Mouse (Mus musculus) urinary bladder, postnatal 36 days (tissue): Measurements from ENCODE around the gene 3110082I17Rik.

Experiments used
- DNase-seq, 2 experiments: peaks; one replicate each; pipeline ENCODE4 v3.0.0; 2022; ENCODE audit warnings: low spot score in 2 of 2, mixed read lengths in 1 of 2

Gene 3110082I17Rik

DNA sequence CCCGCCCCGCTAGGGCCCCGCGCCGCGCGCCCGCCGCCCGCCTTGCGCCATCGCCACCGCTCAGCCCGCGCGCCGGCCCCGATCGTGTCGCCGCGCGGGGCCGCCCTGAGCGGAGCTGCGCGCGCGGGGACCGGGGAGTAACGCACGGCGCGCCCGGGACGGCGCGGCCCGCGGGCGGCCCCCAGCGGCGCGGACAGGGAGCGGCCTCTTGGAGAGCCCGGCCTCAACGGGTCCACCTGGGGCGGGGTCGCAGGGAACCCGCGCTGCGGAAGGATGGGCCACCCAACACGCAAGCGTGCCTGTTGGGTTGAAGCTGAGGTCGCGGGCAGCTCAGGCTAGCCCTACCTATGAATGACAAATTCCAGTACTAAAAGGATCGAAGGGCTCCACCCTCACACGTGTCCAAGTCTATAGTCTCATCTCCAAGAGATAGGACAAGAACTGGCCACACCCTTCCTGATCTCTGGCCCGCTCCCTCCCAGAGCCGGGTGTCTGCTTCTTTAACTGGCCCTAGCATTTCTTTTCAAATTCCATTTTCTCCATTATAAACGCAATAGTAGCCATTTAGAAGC is 134.8 kb downstream of the 3110082I17Rik start, which contains the start of gene Adap1:
TSS of gene Adap1 (minus strand) at position 228 of the 572 bp plus-strand sequence.
- DNase-seq = peak; percentile 44 to 54

GRCm38 (mm10) chr5:139324691-139325394 is 135.5 kb downstream of the 3110082I17Rik start:
- peak in 1 of 2 experiments; percentile 48 for DNase-seq

GRCm38 (mm10) chr5:139324045-139324491 is 136.3 kb downstream of the 3110082I17Rik start:
- DNase-seq = no peak

DNA sequence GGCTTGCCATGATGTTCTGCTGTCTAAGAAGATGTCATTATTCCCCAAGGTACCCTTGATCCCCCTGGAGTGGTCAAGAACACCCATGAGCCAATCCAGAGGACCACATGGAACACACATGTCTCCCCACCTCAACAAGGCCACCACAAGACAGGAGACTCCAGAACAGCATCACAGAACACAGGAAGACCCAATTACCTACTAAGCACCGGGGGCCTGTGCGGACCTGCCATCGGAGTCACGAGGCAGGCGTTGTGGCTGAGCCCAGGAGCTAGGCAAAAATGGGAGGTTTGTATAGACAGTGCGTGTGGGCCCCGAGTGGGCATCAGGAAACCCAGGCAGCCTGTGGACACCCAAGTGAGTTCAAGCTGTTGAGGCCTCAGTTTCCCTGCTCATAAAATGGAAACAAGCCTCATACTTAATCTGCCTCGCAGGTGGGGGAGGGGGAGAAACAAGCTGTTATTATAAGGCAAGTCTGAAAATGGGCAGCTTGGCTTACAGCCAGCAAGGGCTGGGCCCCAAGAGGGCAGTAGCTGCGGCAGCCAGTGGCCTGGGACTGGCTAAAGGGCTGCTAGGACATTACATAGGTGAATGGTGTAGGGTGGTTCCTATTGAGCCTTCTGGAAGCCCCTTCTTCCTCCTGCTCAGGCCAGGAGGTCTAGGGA is 136.9 kb downstream of the 3110082I17Rik start:
- peak in 1 of 2 experiments; percentile 52 for DNase-seq

DNA sequence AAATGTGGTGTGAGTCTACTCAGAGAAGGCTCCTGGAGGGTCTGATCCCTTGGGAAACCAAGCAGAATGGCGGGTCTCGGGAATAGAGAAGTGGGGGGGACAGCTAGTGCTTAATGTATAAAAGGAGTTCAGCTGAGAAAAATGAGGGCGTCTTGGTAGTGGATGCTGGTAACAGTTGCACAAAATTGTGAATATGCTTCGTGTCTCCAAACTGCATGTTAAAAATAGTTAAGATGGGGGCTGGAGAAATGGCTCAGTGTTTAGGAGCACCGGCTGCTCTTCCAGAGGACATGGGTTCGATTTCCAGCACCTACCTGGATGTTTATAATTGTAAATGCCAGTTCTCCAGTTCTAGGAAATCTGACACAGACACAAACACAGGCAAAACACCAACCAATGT is 139.0 kb downstream of the 3110082I17Rik start:
- no peak for DNase-seq

- DNase-seq = no peak
Measured at GRCm38 (mm10) chr5:139320424-139320823, 139.9 kb downstream of the 3110082I17Rik start.

DNA sequence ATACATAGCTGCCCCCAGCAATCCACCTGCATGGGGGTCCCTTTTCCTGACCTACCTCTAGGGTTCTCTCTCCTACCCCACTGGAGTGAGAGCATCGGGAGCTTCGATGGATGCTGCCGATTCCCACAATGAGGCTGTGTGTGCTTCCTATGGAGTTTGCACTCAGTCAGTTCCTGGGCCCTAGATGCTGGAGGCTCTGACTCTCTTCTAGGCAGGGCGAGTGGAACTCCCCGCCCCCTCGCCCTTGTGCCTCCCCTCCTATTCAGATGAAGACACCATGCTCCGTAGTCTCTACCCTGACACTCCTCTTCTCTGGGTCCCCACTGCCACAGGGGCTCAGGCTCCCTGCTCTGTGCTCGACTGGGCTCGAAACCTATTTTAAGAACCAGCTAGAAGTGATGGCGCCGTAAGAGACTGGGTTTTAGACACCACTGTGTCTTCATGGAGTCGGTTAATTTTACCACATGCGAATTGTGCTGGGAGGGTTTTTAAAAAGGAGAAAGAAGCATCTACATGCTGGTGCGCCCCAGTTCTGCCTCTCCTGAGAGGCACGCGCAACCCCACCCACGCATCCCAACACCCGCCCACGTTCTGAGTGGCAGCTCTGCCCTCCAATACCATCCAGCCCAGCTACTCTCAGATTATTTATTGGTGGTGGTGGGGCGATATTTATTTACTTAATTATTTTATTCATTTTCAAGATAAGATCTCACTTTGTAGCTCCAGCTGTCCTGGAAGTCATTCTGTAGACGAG is 142.4 kb downstream of the 3110082I17Rik start:
- no peak for DNase-seq

- peak; percentile 70 to 80 for DNase-seq
Measured at GRCm38 (mm10) chr5:139316982-139317675, 143.2 kb downstream of the 3110082I17Rik start.

- DNase-seq = no peak
Measured at GRCm38 (mm10) chr5:139314941-139315642, 145.2 kb downstream of the 3110082I17Rik start.

- DNase-seq = no peak
Measured at GRCm38 (mm10) chr5:139313536-139313935, 146.8 kb downstream of the 3110082I17Rik start.

DNA sequence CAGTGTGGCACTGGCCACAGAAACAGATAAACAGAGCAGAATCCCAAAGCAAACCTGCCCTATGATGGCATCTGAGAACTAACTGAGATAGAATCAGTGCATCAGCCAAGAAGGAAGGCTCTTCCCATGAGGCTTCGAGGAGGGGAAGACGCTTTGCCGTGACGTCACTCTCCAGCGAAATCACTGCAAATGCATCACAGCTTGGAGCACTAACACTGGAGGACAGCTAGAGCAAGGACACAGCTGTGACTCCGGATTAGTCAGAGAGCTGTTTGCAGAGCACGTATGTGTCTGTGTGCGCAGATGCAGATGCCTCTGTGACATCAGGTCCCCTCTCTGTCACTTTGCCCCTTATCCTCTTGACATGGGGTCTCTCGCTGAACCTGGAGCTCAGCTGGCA is 148.5 kb downstream of the 3110082I17Rik start:
- DNase-seq = no peak

DNA sequence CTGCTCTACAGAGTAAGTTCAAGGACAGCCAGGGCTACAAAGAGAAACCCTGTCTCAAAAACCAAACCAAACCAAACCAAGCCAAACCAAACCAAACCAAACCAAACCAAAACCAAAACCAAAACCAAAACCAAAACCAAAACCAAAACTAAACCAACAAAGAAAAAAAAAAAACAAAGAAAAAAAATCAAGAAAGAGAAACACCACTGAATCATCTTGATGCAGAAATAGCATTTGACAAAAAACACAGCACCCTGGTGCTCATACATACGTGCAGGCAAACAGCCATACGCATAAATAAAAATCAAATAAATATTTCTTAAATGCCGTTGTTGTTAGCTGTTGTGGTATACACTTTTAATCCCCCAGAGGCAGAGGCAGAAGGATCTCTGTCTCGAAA is 149.8 kb downstream of the 3110082I17Rik start:
- no peak for DNase-seq

- DNase-seq = no peak
Measured at GRCm38 (mm10) chr5:139309946-139310345, 150.4 kb downstream of the 3110082I17Rik start.
